Mouse (Mus musculus) CH12.LX (cell line): Measurements from ENCODE around the gene Hdac9. TPM values are rescaled to one million over a fixed set of nuclear protein-coding genes. Genes with fewer than 3 reads are reported as not detected.

Source experiments
- DNase-seq: peaks from one replicate; pipeline ENCODE4 v3.0.0-alpha.2; 2013; ENCODE audit errors: extremely low read depth
- H3K27ac ChIP-seq: 2 replicates; pipeline ENCODE4 v1.5.1; 2012; ENCODE audit warnings: low read depth, mild to moderate bottlenecking, control low read depth, moderate library complexity; ENCODE audit not compliant: insufficient read depth
- H3K27me3 ChIP-seq: replicated peaks from 2 replicates; pipeline ENCODE3; 2012; ENCODE audit warnings: inconsistent platforms
- H3K36me3 ChIP-seq, 2 experiments: replicated peaks in 1 of 2; 2 replicates each; pipeline versions ENCODE3 to v1.6.1; 2012; ENCODE audit warnings: inconsistent platforms in 1 of 2, low read length in 1 of 2, mild to moderate bottlenecking in 1 of 2, mixed read lengths in 1 of 2, moderate library complexity in 1 of 2; ENCODE audit not compliant: control insufficient read depth in 1 of 2, insufficient read depth in 1 of 2
- H3K4me1 ChIP-seq, 2 experiments: 2 replicates each; pipeline ENCODE4 v1.6.1; 2012; ENCODE audit warnings: inconsistent platforms in 1 of 2, moderate library complexity in 1 of 2; ENCODE audit not compliant: insufficient read depth in 2 of 2, control insufficient read depth in 1 of 2
- H3K4me2 ChIP-seq: 2 replicates; pipeline ENCODE4 v1.6.1; 2012; ENCODE audit warnings: low read depth, mild to moderate bottlenecking, control low read depth; ENCODE audit not compliant: poor library complexity, insufficient read depth, severe bottlenecking
- H3K4me3 ChIP-seq, 3 experiments: fragments of 150-350 bp in 1 of 3; sonication (generic) in 1 of 3; replicated peaks in 1 of 3; 2 replicates each; pipeline versions ENCODE3 to v1.5.1; 2011 to 2012; ENCODE audit warnings: low read depth in 2 of 3, low read length in 2 of 3, mild to moderate bottlenecking in 2 of 3, moderate library complexity in 2 of 3, control low read depth in 1 of 3, improper control_type of control experiment in 1 of 3, inconsistent platforms in 1 of 3, mixed read lengths in 1 of 3; ENCODE audit not compliant: poor library complexity in 1 of 3
- H3K79me2 ChIP-seq: replicated peaks from 2 replicates; pipeline ENCODE4 v1.6.1; 2012; ENCODE audit warnings: mild to moderate bottlenecking, moderate library complexity; ENCODE audit not compliant: control insufficient read depth, poor library complexity, insufficient read depth, severe bottlenecking; ENCODE audit errors: extremely low read depth
- H3K9ac ChIP-seq: 2 replicates; pipeline ENCODE4 v1.6.1; 2012; ENCODE audit warnings: low read depth, mild to moderate bottlenecking, control low read depth, moderate library complexity; ENCODE audit not compliant: insufficient read depth
- H3K9me3 ChIP-seq: replicated peaks from 2 replicates; pipeline ENCODE3; 2012; ENCODE audit warnings: low read length, inconsistent platforms, mixed read lengths
- CHD1 ChIP-seq: IDR thresholded peaks from 2 replicates; pipeline ENCODE4 v1.6.1; 2012; ENCODE audit warnings: low read depth, low read length, improper control_type of control experiment, inconsistent platforms
- CHD2 ChIP-seq: IDR thresholded peaks from 2 replicates; pipeline ENCODE4 v1.6.1; 2011; ENCODE audit warnings: low read length, improper control_type of control experiment
- CTCF ChIP-seq, 2 experiments: IDR thresholded peaks in 1 of 2; conservative IDR thresholded peaks in 1 of 2; 2 replicates each; pipeline ENCODE4 v1.5.1; 2011 to 2012; ENCODE audit warnings: low read depth in 2 of 2, low read length in 2 of 2, improper control_type of control experiment in 1 of 2, inconsistent platforms in 1 of 2, mild to moderate bottlenecking in 1 of 2, moderate library complexity in 1 of 2
- ELF1 ChIP-seq: IDR thresholded peaks from 2 replicates; pipeline ENCODE4 v1.6.1; 2014; ENCODE audit warnings: low read depth, mild to moderate bottlenecking, inconsistent platforms, low read length, improper control_type of control experiment
- ETS1 ChIP-seq: conservative IDR thresholded peaks from 2 replicates; pipeline ENCODE4 v1.6.1; 2012; ENCODE audit warnings: low read depth, mild to moderate bottlenecking, inconsistent platforms, low read length, improper control_type of control experiment, moderate library complexity
- GABPA ChIP-seq: IDR thresholded peaks from 2 replicates; pipeline ENCODE4 v1.6.1; 2012; ENCODE audit warnings: low read depth, low read length, improper control_type of control experiment, inconsistent platforms; ENCODE audit not compliant: insufficient replicate concordance
- IRF4 ChIP-seq: IDR thresholded peaks from 2 replicates; pipeline ENCODE4 v1.6.1; 2014; ENCODE audit warnings: low read depth, mild to moderate bottlenecking, inconsistent platforms, low read length, improper control_type of control experiment
- JUND ChIP-seq: conservative IDR thresholded peaks from 2 replicates; pipeline ENCODE4 v1.6.1; 2011; ENCODE audit warnings: low read depth, low read length, improper control_type of control experiment
- MAX ChIP-seq: IDR thresholded peaks from 2 replicates; pipeline ENCODE4 v1.6.1; 2011; ENCODE audit warnings: low read length, improper control_type of control experiment
- NRF1 ChIP-seq: IDR thresholded peaks from 2 replicates; pipeline ENCODE4 v1.6.1; 2014; ENCODE audit warnings: low read depth, mild to moderate bottlenecking, inconsistent platforms, low read length, improper control_type of control experiment, moderate library complexity
- PAX5 ChIP-seq: IDR thresholded peaks from 2 replicates; pipeline ENCODE4 v1.6.1; 2012; ENCODE audit warnings: low read length, inconsistent platforms, mixed read lengths
- POLR2AphosphoS2 ChIP-seq: IDR thresholded peaks from 2 replicates; pipeline ENCODE4 v1.6.1; 2011; ENCODE audit warnings: low read depth, low read length, improper control_type of control experiment
- RAD21 ChIP-seq: IDR thresholded peaks from 2 replicates; pipeline ENCODE4 v1.6.1; 2011; ENCODE audit warnings: low read depth, mild to moderate bottlenecking, low read length, improper control_type of control experiment, moderate library complexity
- SIN3A ChIP-seq: IDR thresholded peaks from 2 replicates; pipeline ENCODE4 v1.6.1; 2012; ENCODE audit warnings: low read length, improper control_type of control experiment, inconsistent platforms
- SMC3 ChIP-seq: IDR thresholded peaks from 2 replicates; pipeline ENCODE4 v1.6.1; 2011; ENCODE audit warnings: low read depth, low read length, improper control_type of control experiment
- TCF12 ChIP-seq: IDR thresholded peaks from 2 replicates; pipeline ENCODE4 v1.6.1; 2014; ENCODE audit warnings: low read depth, mild to moderate bottlenecking, inconsistent platforms, low read length, improper control_type of control experiment
- UBTF ChIP-seq: IDR thresholded peaks from 2 replicates; pipeline ENCODE4 v1.6.1; 2012; ENCODE audit warnings: low read depth, mild to moderate bottlenecking, inconsistent platforms, low read length, improper control_type of control experiment, moderate library complexity
- USF2 ChIP-seq: conservative IDR thresholded peaks from 2 replicates; pipeline ENCODE4 v1.6.1; 2011; ENCODE audit warnings: low read depth, low read length, improper control_type of control experiment
- ZKSCAN1 ChIP-seq: IDR thresholded peaks from 2 replicates; pipeline ENCODE4 v1.6.1; 2012; ENCODE audit warnings: low read depth, inconsistent platforms, low read length, improper control_type of control experiment, borderline replicate concordance
- ZMIZ1 ChIP-seq: IDR thresholded peaks from 2 replicates; pipeline ENCODE4 v1.6.1; 2012; ENCODE audit warnings: low read depth, mild to moderate bottlenecking, inconsistent platforms, low read length, improper control_type of control experiment
- dilution Hi-C: fragments of 300-500 bp; cut with MboI; formaldehyde crosslinking; loops from 2 replicates; pipeline ENCODE4 v1.14.3; 2020; ENCODE audit warnings: low sequenced_read_pairs; ENCODE audit not compliant: extremely low pct_unique_long_range_greater_than_20kb, extremely low pct_ligation_motif_present
- in situ Hi-C: fragments of 300-500 bp; cut with MboI; formaldehyde crosslinking; loops from 3 replicates; pipeline ENCODE4 v1.14.3; 2019; ENCODE audit warnings: low sequenced_read_pairs, low pct_ligation_motif_present, low pct_unique_long_range_greater_than_20kb, mixed read lengths
- polyA plus RNA-seq: library from polyadenylated mRNA; unstranded; fragments of >175 nt; gene quantifications from 2 replicates; pipeline ENCODE4 v1.2.1, GENCODE M21; 2012; ENCODE audit warnings: low read depth; ENCODE audit not compliant: insufficient read length
- total RNA-seq, 2 experiments: library from RNA; depleted of rRNA; stranded (reverse); fragments of 300-350 nt in 1 of 2; fragments of >200 nt in 1 of 2; gene quantifications; 2 replicates each; pipeline ENCODE4 v1.2.3; 2012 to 2014

Gene Hdac9
- total and polyA plus RNA-seq, 3 experiments, result 0.04 to 0.38 (median 0.17) TPM

DNA sequence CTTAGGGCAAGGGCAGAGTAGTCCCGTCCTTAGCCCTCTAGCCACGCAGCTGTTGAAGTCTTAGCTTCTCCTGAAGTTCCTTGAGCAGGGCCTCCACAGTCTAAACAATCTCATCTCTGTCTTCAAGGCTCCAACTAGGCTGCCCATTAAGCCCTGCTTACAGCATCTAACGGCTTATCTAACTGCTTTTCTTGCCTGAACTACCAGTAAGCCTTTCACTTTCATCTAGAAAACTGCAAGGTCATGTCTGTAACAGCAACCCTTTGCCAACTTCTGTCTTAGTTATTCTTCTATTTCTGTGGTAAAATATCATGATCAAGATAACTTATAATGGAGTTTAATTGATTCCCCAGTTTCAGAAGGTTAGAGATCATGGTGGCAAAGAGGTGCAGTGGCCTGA lies 704.7 kb downstream of the Hdac9 start:
- dilution Hi-C loops, result no loop called here

DNA sequence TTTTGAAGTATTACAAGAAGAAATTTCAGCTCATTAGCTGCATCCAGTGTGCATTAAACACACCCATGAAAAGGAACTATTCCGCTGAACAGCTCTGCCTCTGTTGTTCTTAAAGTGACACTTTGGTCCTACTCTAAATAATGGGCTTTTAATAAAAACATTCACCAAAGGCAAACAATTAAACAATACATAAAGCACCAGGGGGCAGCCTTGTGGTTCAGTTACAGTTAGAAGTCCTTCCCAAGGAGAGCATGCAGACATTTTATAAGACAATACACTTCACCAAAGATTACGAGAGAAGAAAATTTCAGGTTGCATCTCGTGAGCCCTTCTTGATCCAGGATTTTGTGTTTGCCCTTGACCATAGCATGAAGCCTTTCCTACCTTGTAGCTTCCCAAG lies 715.4 kb downstream of the Hdac9 start:
- dilution Hi-C loops, result no loop called here
- Histone ChIP-seq H3K4me2 (no peak overlapping the region), H3K36me3 (no peaks in the 10 kb centered on the region), H3K27ac (no peak overlapping the region), H3K4me1 (no peaks in the 10 kb centered on the region), H3K9ac (no peak overlapping the region), H3K9me3 (no peaks in the 10 kb centered on the region), H3K27me3 (no peaks in the 10 kb centered on the region), H3K79me2 (no peaks in the 10 kb centered on the region), H3K4me3 (no peak overlapping the region)
- TF ChIP-seq ELF1, result no peak
- no peak for TF ChIP-seq UBTF
- TF ChIP-seq POLR2AphosphoS2, result no peak
- no peak for TF ChIP-seq JUND
- no peak for TF ChIP-seq CHD1
- no peak for DNase-seq
- in situ Hi-C loops, result no loop called here

More for the DNA sequence above, 704.7 kb downstream of the Hdac9 start:
- Histone ChIP-seq H3K9ac (no peak overlapping the region), H3K4me1 (no peaks in the 10 kb centered on the region), H3K4me2 (peak overlapping the region; percentile 44; the same call in 1 of the 2 replicates), H3K9me3 (no peaks in the 10 kb centered on the region), H3K4me3 (no peak overlapping the region), H3K79me2 (no peaks in the 10 kb centered on the region), H3K27me3 (no peaks in the 10 kb centered on the region), H3K27ac (no peak overlapping the region), H3K36me3 (no peaks in the 10 kb centered on the region)
- in situ Hi-C loops, result no loop called here
- no peak for DNase-seq
- TF ChIP-seq SMC3 (no peak), ZMIZ1 (no peak), CHD2 (no peak), JUND (no peak), RAD21 (no peak), SIN3A (no peak), CTCF (conservative IDR thresholded peaks at IDR 0.05 in 1 of 2, IDR thresholded peaks at IDR 0.05 in 1 of 2; ENCODE audit: low read depth in 2 of 2, low read length in 2 of 2) (no peak), NRF1 (no peak), ZKSCAN1 (no peak), IRF4 (no peak), MAX (no peak), PAX5 (no peak), TCF12 (no peak), USF2 (no peak), POLR2AphosphoS2 (no peak), GABPA (no peak), ETS1 (no peak)
